Mouse (Mus musculus): ENCODE measurements around the gene Ccdc189.

- TF ChIP-seq CTCF (IDR thresholded peaks at IDR 0.05; ENCODE audit: extremely low read depth, insufficient read depth, insufficient read length, insufficient replicate concordance) (no peak), POLR2A (IDR thresholded peaks at IDR 0.05; ENCODE audit: low read depth, low read length) (no peak)
Measured at GRCm38 (mm10) chr7:127614891-127615843, 26.8 kb upstream of the Ccdc189 start, which contains the start of gene Zfp629.
